Mouse (Mus musculus) gastrocnemius, adult 2 months (tissue): ENCODE results near the gene Trip6. TPM values are rescaled to one million over a fixed set of nuclear protein-coding genes. Genes with fewer than 3 reads are reported as not detected.

Source experiments
- DNase-seq: peaks from one replicate; pipeline ENCODE4 v3.0.0; 2022
- H3K27ac ChIP-seq: fragments of 200-600 bp; 2 replicates; pipeline ENCODE4 v1.8.1; 2022; ENCODE audit warnings: mild to moderate bottlenecking
- H3K4me3 ChIP-seq: fragments of 200-600 bp; 2 replicates; pipeline ENCODE4 v1.8.1; 2022; ENCODE audit warnings: mild to moderate bottlenecking, moderate library complexity
- CTCF ChIP-seq: fragments of 200-600 bp; IDR thresholded peaks from 2 replicates; pipeline ENCODE4 v1.8.1; 2022; ENCODE audit warnings: antibody characterized with exemption, mild to moderate bottlenecking, moderate library complexity
- intact Hi-C: fragments of 180-260 bp; cut with DNase I; formaldehyde crosslinking; loops from one replicate; pipeline ENCODE4 v1.15.1; 2025
- total RNA-seq, 2 experiments: library from RNA; stranded (reverse); gene quantifications; 2 replicates each; pipeline ENCODE4 v1.2.3; 2021

Gene Trip6
- total RNA-seq, 2 experiments from 2014 or later: 2.1 to 3.1 TPM

- TF ChIP-seq CTCF: no peak
- Histone ChIP-seq H3K27ac (peak overlapping the region; percentile 93), H3K4me3 (no peak overlapping the region)
- no peak for DNase-seq
- intact Hi-C loops: loop anchor here (10.0 kb wide), 1 partner anchor 437 kb away; the partner anchor contains the start of genes Mepce and Zcwpw1
Observed at GRCm38 (mm10) chr5:137347856-137348255, 33.7 kb upstream of the Trip6 start.

DNA sequence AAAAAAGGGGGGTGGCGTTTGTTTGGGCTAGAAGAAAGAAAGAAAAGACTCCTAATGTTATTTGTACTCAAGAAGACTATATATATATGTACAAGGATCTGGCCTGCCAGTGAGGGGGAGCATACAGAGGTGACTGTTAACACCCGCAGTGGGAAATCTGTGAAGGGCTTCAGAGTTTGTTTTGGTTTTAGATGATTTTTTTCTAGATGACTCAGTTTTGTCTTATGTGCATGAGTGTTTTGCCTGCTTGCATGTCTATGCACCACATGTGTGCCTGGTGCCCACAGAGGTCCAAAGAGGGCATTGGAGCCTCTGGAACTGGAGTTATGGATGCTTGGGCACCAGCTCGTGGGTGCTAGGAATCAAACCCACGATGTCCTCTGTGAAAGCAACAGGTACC is 32.8 kb upstream of the Trip6 start:
- no peak for TF ChIP-seq CTCF
- Histone ChIP-seq H3K4me3 (no peak overlapping the region), H3K27ac (peak overlapping the region; percentile 20; the same call in 1 of the 2 replicates)
- no peak for DNase-seq
- intact Hi-C loops: loop anchor here (10.0 kb wide), 1 partner anchor 438 kb away; the partner anchor contains the start of genes Mepce and Zcwpw1

DNA sequence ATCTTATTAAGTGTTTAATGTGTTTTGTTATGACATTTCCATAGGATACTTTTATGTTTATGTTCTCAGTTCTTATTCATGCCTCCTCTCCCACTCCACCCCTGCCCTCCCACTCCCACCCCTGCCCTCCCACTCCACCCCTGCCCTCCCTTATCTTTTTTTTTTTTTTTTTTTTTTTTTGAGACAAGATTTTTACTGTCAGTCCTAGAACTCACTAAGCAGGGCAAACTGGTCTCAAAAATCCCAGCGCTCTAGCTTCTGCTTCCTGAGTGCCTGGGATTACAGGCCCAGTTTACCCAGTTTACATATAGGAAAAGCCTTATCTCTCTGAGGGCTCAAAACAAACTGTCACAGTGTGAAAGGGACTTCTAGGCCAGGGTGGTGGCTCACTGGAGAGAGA is 32.2 kb upstream of the Trip6 start:
- no peak overlapping the region for H3K4me3 ChIP-seq
- peak overlapping the region; percentile 38; the same call in 1 of the 2 replicates for H3K27ac ChIP-seq
- DNase-seq: no peak
- TF ChIP-seq CTCF: no peak
- intact Hi-C loops: loop anchor here (10.0 kb wide), 1 partner anchor 438 kb away; the partner anchor contains the start of genes Mepce and Zcwpw1

DNA sequence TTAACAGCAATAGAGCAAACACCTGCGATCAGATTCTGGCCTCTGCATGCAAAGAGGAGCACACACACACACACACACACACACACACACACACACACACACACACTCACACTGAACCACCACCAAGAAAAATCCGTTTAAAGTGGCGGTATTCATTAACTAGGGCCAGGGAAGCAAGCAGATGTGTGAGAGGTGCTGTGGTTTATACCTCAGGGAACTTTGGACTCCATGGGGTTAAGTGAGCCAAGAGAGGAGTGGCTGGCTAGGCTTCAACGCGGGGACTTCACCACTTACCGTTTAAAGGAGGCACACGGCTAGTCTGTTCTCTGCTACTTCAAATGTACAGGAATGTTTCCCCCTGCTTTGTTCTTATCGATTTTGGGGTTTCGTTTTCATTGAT is 31.6 kb upstream of the Trip6 start:
- no peak for DNase-seq
- Histone ChIP-seq H3K27ac (peak overlapping the region; percentile 38), H3K4me3 (no peak overlapping the region)
- intact Hi-C loops: loop anchor here (10.0 kb wide), 1 partner anchor 439 kb away; the partner anchor contains the start of genes Mepce and Zcwpw1
- TF ChIP-seq CTCF: no peak

- intact Hi-C loops: loop anchor here (10.0 kb wide), 1 partner anchor 441 kb away; the partner anchor contains the start of genes Mepce and Zcwpw1
- H3K27ac ChIP-seq: no peak overlapping the region
- no peak overlapping the region for H3K4me3 ChIP-seq
- TF ChIP-seq CTCF: no peak; the same call in 1 of the 2 replicates
- DNase-seq: no peak
Observed at GRCm38 (mm10) chr5:137343869-137344268, 29.7 kb upstream of the Trip6 start.

GRCm38 (mm10) chr5:137343412-137343811 is 29.2 kb upstream of the Trip6 start:
- intact Hi-C loops: loop anchor here (10.0 kb wide), 1 partner anchor 441 kb away; the partner anchor contains the start of genes Mepce and Zcwpw1
- Histone ChIP-seq H3K4me3 (no peak overlapping the region), H3K27ac (no peak overlapping the region)
- DNase-seq: no peak
- no peak for TF ChIP-seq CTCF

DNA sequence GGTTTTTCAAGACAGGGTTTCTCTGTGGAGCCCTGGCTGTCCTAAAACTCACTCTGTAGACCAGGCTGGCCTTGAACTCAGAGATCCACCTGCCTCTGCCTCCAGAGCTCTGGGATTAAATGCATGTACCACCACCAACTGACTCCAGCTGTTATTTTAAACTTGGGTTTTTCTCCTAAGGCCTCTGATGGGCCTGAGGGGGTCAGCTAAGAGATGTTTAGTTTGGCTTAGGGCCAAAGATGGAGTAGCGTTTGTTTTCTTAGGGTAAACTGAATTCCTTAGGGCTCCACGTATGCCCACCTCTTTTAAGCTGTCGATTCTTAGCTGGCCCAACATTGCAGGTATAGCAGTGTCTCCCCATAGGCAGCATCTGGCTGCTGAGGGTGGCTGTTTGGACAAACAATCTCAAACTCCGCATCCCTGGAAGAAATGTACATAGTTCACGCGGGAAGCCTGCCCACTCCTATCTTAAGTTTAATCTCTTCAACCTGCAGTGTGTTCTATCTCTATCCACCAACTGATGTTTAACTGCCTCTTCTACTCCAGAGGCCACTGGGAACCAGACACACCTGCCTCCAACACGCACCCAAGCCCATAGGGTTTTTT is 28.3 kb upstream of the Trip6 start:
- DNase-seq: no peak
- TF ChIP-seq CTCF: no peak
- Histone ChIP-seq H3K4me3 (no peak overlapping the region), H3K27ac (no peak overlapping the region)
- intact Hi-C loops: loop anchor here (10.0 kb wide), 1 partner anchor 442 kb away; the partner anchor contains the start of genes Mepce and Zcwpw1

DNA sequence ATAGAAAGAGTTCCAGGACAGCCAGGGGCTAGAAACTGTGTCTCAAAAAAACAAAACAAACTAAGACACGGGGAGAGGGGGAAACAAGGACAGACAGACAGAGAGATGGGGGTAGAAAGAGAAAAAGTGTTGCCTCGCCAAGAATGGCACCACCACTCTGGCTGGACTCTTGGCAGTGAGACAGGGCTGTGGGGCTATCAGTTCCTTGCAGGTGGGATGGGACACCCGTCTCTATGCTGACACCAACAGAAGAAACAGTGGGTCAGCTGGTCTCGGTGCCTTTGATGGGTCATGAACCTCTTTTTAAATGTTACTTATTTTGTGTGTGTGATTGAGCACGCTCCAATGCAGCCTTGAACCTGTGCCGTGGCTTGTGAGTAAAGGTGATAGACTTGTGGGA is 26.0 kb upstream of the Trip6 start:
- intact Hi-C loops: loop anchor here (10.0 kb wide), 1 partner anchor 445 kb away; the partner anchor contains the start of genes Mepce and Zcwpw1
- no peak for TF ChIP-seq CTCF
- H3K4me3 ChIP-seq: no peak overlapping the region; the same call in 1 of the 2 replicates
- DNase-seq: no peak
- H3K27ac ChIP-seq: peak overlapping the region; percentile 92

GRCm38 (mm10) chr5:137339290-137339979 is 25.2 kb upstream of the Trip6 start:
- no peak for TF ChIP-seq CTCF
- Histone ChIP-seq H3K27ac (peak overlapping the region; percentile 92), H3K4me3 (peak overlapping the region; percentile 77)
- peak; percentile 68 for DNase-seq
- intact Hi-C loops: loop anchor here (10.0 kb wide), 1 partner anchor 165 kb away; the partner anchor contains the start of gene Pop7

- peak overlapping the region; percentile 92 for H3K27ac ChIP-seq
- peak; percentile 61 for DNase-seq
- H3K4me3 ChIP-seq: peak overlapping the region; percentile 77
- no peak for TF ChIP-seq CTCF
- intact Hi-C loops: loop anchor here (10.0 kb wide), 1 partner anchor 166 kb away; the partner anchor contains the start of gene Pop7
Observed at GRCm38 (mm10) chr5:137338663-137339289, 24.6 kb upstream of the Trip6 start.

DNA sequence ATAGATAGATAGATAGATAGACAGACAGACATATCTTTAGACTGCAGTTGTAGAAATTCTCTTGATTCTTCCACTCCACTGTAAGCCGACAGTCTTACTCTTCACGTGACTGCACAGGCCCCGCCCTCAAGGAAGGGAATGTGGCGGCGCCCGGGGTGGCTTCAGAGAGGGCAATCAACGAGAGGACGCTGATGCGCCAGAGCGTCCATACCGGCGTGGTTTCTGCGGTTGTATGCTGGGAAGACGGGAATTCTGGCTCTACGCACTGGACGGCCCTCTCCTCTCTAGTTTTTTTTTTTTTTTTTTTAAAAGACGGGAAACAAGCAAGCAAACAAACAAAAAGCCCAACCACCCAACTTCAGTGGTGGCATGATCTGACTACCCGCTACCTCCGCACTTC is 24.1 kb upstream of the Trip6 start:
- DNase-seq: peak; percentile 95
- intact Hi-C loops: loop anchor here (10.0 kb wide), 1 partner anchor 167 kb away; the partner anchor contains the start of gene Pop7
- Histone ChIP-seq H3K4me3 (peak overlapping the region; percentile 77), H3K27ac (peak overlapping the region; percentile 92)
- TF ChIP-seq CTCF: no peak

DNA sequence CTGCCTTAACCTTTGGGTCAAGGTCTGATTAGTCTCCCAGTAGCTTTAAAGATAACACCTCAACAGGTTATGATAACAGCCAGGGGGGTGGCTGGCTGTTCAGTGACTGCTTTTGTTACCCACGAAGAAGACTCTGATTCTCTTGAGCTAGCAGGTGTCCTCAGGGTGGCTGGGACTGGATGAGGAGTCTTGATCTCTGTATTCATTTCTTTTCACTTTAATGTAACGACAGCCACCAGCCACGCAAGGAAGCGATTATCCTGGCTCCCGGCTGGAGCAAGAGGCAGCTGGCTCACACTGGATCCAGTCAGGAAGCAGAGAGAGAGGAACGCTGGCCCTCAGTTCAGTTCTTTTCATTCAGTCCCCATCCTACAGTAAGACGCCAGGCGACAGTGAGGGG is 23.0 kb upstream of the Trip6 start:
- Histone ChIP-seq H3K4me3 (no peak overlapping the region), H3K27ac (peak overlapping the region; percentile 92)
- intact Hi-C loops: loop anchor here (2.0 to 10.0 kb wide), 2 partner anchors 40 to 168 kb away; partner anchors contain the start of gene Pop7
- no peak for TF ChIP-seq CTCF
- no peak for DNase-seq
